Mouse (Mus musculus) left cerebral cortex, adult 11 months (tissue): ENCODE results near the gene Ywhaq.

Experiments used
- DNase-seq: peaks from one replicate; pipeline ENCODE4 v3.0.0; 2022; ENCODE audit warnings: low spot score

Gene Ywhaq

DNA sequence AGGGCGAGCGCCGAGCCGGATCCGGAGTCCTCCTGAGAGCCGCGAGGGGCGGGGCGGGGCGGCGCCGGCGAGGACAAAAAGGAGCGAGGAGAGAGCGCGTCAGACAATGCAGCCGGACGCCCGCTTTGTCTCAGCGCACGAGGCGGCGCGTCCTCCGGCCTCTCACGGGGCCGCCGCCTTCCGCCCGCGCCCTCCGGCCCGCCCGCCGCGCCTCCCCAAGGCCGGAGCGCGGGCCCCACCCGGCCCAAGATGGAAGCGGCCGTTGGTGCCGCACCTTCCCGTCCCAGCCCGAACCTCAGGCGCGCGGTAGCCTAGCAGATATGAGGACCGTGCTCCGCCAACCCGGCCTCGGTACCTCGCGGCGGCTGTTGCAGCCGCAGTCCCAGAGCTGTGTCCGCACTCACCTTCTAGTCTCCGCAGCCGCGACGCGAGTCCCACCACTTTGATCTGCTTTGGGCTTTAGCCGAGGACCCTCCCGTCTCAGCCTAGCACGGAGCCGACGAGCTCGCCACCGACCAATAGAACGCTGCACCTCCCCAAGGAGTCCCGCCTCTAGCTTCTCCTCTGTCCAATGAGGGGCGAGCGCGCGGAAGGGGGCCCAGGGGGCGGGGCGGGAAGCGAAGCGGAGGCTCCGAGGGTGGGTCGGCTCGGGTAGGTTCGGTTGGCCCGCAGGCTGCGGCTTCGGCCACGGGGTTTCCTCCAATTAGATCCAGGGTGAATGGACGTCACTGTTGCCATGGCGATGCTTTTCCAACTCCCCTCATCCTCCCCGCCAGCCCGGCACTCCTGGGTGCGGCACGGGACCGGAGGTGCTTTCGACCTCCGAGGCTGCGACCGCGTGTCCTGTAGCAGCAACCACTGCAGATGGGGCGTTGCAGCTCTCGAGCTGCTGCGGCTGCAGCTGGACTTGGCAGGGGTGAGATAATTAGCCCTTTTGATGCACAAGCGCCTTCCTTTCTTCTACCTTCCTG, at the start of gene Ywhaq:
Ywhaq (minus strand) TSS at position 538 of the 971 bp plus-strand sequence.
- peak; percentile 98 for DNase-seq

DNA sequence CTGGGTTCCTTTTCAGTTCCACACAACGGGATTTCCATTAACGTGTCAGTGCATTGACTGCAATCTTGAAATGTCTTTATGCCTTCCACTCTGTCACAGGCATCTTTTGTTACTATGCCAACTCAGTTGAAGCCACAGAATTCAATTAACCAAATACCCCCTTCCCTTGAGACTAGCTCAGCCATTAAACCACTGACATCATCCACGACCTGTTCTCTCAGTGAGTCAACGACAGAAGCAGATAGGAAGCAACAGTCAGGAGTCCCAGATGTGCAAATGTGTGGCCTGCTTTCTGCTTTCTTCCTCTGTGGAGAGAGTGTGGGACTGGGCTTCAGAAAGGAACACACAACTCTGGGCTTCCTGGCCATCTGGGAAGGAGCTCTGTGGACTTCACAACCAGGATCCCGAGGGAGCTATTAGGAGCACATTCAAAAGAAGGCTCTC, 46.0 kb upstream of the Ywhaq start:
- no peak for DNase-seq

DNA sequence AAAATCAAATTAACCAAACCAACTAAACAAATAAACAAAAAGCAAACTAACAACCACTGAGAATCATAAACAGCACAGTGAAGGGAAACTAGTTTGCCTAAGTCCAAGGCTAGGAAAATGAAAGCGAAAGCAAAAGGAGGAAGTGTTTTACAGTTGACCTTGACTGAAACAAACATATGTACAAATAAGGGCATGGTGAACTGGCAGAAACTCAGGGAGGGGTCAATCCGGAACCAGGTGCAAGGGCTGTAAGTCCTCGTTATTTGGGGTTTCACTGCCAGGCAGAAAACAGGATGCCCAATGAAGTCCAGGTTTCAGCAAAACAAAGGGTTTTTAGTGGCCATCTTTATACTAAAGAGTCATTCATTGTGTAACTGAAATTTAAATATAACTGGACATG, 45.2 kb upstream of the Ywhaq start:
- no peak for DNase-seq

DNA sequence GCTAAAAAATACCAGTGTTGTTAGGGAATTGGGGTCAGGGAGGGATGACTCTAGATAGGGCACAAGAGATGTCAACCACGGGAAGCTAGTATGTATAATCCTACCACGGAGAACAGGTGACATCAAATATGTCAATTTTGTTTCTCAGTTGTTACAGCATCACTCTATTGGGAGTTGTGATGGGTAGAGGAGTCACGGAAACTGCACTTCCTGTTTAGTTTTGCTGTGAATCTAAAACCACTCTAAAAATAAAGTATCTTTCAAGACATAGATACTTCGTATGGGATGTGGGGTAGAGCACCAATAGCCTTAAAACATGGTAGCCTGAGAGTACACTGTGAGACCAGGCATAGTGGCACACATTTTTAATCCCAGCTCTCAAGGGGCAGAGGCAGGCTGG, 42.2 kb upstream of the Ywhaq start:
- DNase-seq: no peak

DNA sequence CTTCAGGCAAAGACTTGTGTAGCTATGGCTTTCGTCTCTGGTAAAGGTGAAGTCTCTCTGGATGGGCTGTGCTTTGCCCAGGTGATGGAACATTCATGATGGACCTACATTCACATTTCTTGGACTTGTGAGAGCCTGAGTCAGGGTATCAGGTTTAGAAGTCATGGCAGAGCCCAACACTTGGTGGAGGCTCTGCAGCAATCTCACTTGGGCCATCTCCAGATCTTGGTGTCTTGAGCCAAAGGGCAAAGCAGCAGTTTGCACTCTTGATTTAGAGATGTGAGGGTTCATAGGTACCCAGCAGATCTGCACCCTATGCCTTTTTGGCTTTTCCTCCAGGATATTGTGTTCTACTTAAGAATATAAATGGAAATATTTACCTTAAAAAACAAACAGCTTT, 38.6 kb upstream of the Ywhaq start:
- DNase-seq: no peak

DNA sequence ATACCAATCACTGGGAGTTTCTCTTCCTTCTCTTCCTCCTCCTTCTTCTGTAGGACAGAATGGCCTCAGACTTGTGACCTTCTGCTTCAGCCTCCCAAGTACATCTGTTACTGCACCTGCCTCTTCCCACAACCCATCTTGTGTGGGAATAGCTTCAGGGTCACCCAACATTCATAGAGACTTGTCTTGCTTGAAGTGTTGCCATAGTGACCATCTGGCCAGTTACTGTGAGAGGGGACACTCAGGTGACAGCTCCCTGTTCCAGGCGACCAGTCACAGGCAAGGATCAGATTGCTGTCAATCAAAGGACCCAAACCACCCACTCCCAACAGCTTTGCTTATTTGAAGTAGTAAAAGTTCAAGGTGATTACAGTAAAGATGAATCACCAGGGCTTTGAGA, 34.3 kb upstream of the Ywhaq start:
- no peak for DNase-seq

DNA sequence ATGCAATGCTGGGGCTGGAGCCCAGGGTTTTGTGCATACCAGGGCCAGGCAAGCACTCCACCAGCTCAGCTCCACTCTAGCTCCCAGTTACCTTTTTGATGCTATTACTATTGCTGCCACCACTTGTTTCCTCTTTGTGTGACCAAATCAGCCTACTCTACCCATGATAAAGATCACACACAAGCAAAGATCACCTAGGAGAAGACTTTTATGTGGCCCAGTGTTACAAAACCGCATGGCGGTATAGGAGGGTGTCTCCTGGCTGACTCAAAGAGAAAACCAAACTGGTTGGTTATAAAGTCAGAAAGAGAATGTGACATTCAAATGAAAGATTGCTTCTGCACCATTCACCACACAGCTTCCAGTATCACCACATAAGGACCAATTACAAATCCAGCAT, 33.9 kb upstream of the Ywhaq start:
- DNase-seq: no peak

DNA sequence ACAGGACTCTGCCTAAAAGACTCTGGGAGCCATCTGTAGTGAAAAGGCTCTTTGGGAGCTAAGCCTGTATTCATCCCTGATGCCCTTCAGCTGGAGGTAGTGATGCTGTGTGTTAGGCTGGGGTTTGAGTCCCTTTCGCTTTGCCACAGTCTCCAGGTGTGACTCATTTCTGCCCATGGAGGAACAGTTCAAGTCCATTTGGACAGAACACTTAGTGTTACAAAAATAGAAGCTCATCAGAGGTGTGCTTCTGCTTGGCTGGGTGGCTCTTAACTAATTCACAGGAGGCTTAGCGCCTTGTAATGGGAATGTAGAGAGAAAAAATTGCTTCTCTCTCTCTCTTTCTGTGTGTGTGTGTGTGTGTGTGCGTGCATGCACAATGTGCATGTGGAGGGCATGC, 26.3 kb upstream of the Ywhaq start:
- DNase-seq: no peak

DNA sequence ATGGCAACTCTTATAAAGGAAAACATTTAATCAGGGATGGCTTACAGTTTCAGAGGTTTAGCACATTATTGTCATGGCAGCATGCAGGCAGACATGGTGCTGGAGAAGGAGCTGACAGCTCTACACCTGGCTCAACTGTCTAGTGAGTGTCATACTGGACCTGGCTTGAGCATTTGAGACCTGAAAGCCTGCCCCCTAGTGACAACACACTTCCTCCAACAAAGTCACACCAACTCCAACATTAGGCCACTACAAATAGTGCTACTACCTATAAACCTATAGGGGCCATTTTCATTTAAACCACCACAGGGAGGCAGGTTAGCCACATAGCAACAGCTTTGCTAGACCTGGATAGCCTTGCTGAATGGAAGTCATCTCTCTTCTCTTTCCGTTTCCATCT, 24.4 kb upstream of the Ywhaq start:
- DNase-seq: no peak

DNA sequence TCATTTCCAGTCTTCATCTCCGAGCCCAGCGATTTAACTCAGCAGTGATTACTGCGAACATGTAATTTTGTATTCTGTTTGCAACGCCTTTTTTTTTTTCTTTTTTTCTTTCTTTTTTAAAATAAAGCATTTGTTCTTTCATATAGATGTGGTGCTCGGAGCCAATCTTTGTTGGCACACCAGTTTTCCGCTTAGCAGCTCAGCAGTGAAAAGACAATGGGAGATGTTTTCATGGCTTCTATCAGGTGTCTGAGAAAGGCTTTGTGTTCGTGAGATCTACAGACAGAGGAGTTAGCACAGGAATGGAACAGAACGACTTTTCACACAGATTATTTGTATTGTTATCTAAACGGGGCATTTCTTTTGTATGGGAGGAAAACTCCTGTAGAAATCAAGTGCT, 22.0 kb upstream of the Ywhaq start:
- DNase-seq: no peak

DNA sequence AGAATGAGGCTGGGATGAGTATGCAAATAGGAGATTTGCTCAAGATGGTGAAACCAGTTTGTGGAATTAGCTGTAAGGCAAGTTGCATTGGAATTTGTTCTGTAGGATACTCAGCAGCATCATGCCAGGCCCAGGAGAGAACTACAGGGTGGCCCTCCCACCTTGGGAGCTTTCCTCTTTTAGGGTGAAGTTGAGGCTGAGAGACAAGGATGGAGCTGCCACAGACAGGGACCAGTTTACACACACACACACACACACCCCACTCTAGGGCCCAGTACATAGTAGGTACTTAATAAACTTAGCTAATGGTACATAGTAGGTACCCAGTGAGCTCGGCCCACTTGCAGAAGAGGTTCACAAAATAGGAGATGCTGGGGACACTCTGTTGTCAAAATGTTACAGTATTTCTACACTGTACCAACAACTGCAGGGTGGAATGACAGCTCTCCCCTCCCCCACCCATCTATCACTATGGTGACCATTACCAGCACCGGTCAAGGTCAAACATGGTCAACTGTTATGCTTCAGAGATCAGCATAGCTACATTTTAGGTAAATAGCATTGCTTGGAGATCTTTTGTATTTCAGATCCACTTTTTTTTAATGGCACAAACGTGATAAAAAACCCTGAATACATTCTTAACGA, 21.4 kb upstream of the Ywhaq start:
- DNase-seq: no peak

DNA sequence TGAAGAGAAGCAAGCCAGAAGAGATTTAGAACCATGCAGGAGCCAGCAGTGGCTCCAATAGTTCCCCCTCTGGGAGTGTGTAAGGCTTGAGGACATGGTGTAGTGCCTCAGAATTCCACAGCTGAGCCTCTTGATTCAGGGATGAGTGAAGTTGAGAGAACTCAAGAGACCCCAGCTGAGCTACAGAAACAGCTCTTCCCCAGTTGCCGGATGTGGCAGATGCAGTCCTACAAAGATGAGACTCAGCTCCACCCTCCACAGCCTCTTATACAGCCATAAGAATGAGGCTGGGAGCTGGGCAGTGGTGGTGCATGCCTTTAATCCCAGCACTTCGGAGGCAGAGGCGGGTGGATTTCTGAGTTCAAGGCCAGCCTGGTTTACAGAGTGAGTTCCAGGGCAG, 20.9 kb upstream of the Ywhaq start:
- DNase-seq: no peak

DNA sequence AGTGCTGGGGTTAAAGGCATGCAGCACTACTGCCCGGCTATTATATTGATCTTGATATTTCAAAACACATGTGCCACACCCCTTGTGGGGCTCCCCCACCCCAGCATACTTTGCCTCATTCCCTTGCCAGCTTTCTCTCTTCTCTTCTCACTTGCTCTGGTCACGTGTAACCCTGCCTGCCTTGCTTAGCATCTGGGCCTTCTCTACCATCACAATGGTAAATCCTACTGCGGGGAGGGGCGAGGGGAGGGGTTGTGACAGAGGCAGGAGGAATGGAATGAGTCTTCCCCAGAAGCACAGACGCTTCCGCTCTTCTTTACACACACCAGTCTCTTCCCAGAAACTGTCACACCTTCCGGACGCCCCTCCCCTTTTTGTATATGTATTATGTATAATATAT, 14.5 kb upstream of the Ywhaq start:
- DNase-seq: no peak

DNA sequence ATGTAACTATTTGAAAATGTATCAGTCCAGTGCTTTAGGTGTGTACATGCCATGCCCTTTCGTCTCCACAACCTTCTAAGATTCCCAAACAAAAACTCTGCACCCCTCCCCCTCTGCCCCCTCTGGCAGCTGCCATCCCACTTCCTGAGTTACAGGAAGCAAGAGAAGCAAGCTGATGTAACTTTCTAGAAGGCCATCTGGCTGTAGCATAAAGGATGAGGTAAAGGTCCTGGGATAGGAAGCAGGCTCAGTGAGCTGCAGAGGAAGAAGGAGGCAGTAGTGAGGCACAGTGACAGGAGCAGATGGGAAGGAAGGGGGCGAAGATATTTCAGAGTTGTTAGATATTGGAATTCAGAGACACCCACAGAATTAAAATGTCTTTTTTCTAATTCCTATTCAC, 13.6 kb upstream of the Ywhaq start:
- DNase-seq: no peak

DNA sequence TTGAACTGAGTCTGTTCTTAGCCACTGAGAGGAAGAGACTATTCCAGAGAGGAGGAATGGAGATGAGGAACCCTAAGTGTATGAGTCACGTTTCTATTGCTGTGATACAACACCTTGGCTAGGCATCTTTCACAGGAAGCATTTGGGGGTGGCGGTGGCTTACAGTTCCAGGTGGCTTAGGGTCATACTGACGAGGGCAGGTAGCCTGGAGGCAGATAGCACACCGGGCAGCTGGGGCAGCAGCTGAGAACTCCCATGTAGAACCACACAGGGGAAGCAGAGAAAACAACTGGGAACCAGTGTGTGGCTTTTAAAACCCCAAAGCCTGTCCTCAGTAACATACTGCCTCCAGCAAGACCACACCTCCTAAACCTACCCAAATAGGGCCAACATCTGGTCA, 12.7 kb upstream of the Ywhaq start:
- no peak for DNase-seq

DNA sequence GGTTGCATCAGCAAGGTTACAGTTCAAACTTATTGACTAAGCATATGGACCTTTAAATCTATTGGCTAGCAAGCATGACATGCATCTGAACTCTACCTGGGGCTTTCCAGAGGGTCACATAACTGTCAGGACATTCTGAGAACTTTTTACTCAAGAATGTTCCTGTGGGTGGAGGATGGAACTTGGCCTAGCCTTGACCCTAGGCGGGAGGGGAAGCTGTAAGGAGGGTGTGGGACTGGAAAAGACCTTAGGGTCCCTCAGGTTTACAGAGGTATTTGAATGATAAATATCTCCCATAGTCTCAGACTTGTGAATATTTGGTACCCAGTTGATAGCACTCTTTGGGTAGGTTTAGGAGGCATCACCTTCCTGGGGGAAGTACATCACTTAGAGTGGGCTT, 11.6 kb upstream of the Ywhaq start:
- DNase-seq: no peak

DNA sequence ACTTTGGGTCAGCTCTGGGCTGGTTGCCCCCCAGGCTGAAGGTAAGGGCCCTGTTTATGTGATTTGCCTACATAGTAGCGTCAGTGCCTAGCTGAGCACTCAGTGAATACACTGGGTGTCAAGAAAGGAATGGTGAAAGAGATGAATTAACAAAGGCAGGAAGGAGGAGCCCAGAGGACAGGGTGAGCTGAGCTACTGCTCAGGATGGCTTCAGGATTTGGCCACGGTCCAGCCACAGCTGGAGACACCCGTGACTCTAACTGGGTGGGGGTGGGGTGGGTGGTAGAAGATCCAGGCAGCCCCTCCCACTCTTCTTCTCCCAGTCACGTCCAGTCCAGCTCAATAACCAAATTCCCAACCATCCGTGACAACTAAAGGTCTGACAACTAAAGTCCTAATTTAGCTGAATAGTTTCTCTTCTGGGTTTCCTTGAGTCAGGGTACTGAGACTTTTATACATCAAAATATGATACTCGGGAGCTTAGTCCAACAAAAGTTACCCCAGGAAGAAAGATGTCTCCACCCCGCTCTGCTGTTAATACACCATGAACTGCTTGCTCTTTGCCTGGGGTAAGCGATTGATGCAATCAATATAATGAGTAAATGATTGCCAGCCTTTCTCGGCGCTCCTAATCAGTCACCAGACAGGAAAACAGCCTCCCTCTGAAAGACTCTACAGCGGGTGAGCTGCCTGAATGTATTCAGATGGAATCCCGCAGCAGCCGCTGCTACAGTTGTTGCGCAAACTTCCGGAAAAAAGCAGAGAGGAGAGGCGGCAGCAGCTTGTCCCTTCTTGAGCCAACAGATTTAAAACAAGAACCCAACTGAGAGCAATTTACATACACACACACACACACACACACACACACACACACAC, 8.9 kb upstream of the Ywhaq start:
- no peak for DNase-seq

DNA sequence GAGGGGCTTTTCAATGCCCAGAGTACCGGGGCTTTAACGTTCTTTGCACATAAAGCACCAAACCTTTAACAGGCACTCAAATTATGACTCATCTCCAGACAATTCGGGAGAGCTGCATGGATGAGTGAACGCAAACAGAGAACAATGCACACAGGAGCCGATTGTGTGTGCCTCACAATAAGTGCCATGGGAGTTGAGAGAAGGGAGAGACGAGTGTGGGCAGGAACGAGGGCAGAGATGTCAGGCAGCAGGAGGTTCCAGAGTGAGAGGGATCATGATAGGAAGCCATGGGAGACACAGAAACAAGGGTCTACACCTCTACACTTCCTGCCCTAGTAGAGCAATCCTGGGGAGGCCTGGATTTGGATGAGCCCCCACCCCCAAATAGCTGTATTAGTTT, 7.2 kb upstream of the Ywhaq start:
- no peak for DNase-seq

DNA sequence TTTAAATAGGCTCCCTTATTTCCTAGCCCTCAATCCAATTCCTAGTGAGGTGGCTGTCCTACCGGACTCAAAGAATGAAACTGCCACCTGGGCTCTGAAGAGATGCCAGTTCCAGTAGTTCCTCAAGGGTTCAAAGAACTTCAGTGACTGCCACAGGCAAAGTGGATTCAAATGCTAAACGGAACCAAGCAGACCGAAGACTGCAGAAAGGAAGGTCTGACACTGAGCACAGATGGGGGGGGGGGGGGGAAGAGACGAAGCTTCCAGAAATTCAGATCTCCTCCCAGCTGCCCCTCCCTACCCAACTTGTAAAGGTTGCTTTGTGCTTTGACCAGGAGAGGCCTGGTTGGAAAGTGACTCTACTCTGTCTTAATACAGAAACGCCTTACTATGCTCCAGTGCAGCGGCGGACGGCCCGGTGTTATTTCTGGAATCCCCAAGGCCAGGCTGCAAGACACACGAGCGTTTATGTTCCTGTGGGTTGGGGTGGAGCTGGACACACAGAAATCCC, 1.2 kb upstream of the Ywhaq start:
- no peak for DNase-seq

DNA sequence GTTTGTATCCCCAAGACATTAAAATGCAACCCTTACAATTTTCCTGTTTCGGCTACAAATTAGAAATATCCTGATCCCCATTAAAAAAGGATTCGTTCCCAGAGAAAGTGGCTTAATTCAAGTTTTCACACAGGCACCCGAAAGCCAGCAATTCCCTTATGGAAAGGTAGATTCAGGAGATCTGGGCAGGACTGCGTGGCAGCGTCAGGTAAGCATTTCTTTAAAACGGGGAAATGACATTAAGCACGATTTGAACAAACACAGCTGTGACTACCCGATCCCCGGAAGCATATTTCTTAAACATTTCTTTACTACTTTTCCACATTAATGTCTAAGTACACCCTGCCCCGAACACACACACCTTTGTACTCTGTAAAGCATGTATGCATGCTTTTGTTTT, 646 bp upstream of the Ywhaq start:
- no peak for DNase-seq

DNA sequence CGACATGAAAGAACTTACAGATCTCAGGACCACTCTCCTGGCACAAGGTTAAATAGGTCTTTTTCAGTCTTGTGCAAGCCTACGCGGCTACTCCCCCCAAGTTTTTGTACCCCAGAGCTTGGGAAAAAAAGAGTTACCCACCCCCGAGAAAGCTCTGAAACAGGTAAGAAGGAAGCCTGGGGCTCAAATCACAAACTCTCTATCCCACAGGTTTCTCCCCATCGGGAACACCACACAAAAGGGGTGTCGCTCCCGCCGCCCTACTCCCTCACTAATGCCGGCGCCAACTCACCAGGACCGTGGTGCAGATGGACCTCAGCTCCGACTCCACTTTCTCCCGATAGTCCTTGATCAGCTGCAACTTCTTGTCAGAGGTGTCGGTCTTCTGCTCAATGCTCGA, 931 bp downstream of the Ywhaq start:
- no peak for DNase-seq

DNA sequence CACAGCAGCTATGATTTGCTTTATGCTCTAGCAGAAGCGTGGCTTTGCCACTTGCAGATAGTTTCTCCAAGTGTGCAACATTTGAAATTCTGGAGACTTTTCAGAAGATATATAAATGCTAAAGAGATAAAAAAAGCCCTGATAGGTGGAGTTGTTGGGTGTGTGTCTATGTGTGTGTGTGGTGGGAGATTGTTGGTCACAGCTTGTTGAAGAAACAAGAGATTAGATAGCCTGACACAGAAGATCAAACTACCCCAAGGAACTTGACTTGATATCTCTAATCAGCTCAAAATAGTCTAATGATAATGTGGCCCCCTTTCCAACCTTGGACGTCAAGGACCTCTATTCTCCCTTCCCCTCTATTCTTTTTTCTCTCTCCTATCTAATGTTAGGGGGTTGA, 6.8 kb downstream of the Ywhaq start:
- no peak for DNase-seq
